Mouse (Mus musculus): Measurements from ENCODE around the gene Bckdhb. TPM values are rescaled to one million over a fixed set of nuclear protein-coding genes. Genes with fewer than 3 reads are reported as not detected.
"Not testable (repeated sequence)": the region's sequence is repeated elsewhere in the genome, so short reads cannot be mapped to it uniquely, and the experiment has no call there.

Bckdhb gene
- total RNA-seq, 2 experiments from 2014 or later = 33.1 to 72.5 TPM

DNA sequence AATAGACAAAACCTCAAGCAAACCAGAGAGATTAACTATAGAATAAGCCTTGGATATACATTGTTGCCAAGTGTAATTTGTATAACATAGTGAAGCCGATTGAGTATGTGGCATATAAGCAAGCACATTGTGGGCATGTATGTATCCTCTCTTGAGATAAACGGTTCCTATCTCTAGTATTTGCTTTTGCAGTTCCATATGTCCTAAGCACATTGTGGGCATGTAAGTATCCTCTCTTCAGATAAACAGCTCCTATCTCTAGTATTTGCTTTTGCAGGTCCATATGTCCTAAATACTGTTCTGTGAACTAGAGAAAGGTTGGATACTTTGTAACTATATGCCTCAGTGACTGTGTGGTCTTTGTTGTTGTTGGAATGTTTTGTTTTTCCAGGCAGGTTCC is 48.5 kb downstream of the Bckdhb start:
- intact Hi-C loops (cut with DNase I) = no loop called here
- DNase-seq = no peak
- TF ChIP-seq CTCF (IDR thresholded peaks at IDR 0.05) = no peak
- Histone ChIP-seq H3K27ac (no peak overlapping the region), H3K4me3 (no peak overlapping the region)

GRCm38 (mm10) chr9:83975811-83976210 is 50.9 kb downstream of the Bckdhb start:
- intact Hi-C loops (cut with DNase I) = no loop called here
- no peak overlapping the region for H3K27ac ChIP-seq
- DNase-seq = no peak
- no peak overlapping the region for H3K4me3 ChIP-seq
- TF ChIP-seq CTCF (IDR thresholded peaks at IDR 0.05) = no peak

GRCm38 (mm10) chr9:83981234-83981633 is 56.3 kb downstream of the Bckdhb start:
- Histone ChIP-seq H3K4me3 (no peak overlapping the region), H3K27ac (no peak overlapping the region)
- no peak for DNase-seq
- intact Hi-C loops (cut with DNase I) = no loop called here
- TF ChIP-seq CTCF (IDR thresholded peaks at IDR 0.05) = no peak

- no peak overlapping the region for H3K4me3 ChIP-seq
- no peak for TF ChIP-seq CTCF (IDR thresholded peaks at IDR 0.05)
- intact Hi-C loops (cut with DNase I) = no loop called here
- H3K27ac ChIP-seq = no peak overlapping the region
- DNase-seq = no peak
Measured at GRCm38 (mm10) chr9:84008961-84009360, 84.0 kb downstream of the Bckdhb start.

GRCm38 (mm10) chr9:84011146-84011545 is 86.2 kb downstream of the Bckdhb start:
- TF ChIP-seq CTCF (IDR thresholded peaks at IDR 0.05) = no peak
- DNase-seq = no peak
- intact Hi-C loops (cut with DNase I) = no loop called here
- no peak overlapping the region for H3K27ac ChIP-seq
- no peak overlapping the region for H3K4me3 ChIP-seq

DNA sequence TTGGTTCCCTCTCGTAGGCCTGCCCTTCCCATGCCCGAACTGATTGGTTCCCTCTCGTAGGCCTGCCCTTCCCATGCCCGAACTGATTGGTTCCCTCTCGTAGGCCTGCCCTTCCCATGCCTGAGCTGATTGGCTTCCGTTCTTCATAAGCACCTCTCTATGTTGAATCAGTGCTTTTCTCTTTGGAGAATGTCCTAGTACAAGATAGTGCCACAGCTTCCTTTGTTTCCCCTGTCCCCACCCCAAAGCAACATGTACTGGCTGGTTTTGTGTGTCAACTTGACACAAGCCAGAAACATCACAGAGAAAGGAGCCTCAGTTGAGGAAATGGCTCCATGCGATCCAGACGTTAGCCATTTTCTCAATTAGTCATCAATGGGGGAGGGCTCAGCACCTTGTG is 93.2 kb downstream of the Bckdhb start:
- H3K27ac ChIP-seq; DNase-seq; intact Hi-C loops (cut with DNase I); H3K4me3 ChIP-seq: not testable (repeated sequence)

- Histone ChIP-seq H3K27ac (no peak overlapping the region), H3K4me3 (no peak overlapping the region)
- peak; percentile 68 for TF ChIP-seq CTCF (IDR thresholded peaks at IDR 0.05)
- DNase-seq = no peak
- intact Hi-C loops (cut with DNase I) = loop anchor here (10.0 kb wide), 1 partner anchor 225 kb away; no protein-coding TSS in a partner anchor
Measured at GRCm38 (mm10) chr9:84019627-84020026, 94.7 kb downstream of the Bckdhb start.

DNA sequence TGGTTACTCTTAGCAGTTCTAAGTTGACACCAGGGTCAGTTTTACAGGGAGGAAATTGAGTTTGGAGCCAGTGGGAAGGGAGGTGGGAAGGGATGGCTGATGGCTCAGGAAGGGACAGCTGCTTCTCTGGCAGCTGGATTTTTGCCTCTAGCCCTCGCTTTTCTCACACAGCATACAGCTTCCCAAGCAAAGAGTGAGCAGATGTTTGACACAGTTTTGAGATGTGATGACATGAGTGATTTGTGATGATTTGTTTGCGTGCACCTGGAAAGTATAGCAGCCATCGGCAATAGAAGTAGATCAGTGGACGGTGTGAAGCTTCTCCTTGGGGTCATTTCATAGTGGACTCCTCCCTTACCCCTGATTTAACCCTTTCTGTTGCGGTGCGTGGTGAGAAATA is 96.2 kb downstream of the Bckdhb start:
- DNase-seq = no peak
- Histone ChIP-seq H3K4me3 (no peak overlapping the region), H3K27ac (no peak overlapping the region)
- no peak for TF ChIP-seq CTCF (IDR thresholded peaks at IDR 0.05)
- intact Hi-C loops (cut with DNase I) = loop anchor here (10.0 kb wide), 1 partner anchor 224 kb away; no protein-coding TSS in a partner anchor

DNA sequence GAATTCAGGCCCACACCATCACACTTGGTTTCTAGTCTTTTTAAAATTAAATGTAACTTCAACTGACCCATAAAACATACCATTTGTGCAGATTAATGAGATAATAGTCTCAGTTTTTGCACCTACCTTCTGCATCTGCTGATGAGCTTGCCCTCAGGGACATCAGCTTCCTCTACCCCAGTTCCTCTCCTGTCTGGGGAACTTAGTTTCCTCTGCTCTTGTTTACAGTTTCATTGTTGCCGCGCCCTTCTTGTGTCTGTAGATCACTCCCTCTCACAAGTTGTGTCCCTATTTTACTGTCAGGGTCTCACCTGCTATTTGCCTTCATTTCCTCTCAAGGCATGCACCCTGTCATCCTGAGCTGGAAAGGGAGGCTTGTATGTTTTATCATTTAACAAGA is 103.2 kb downstream of the Bckdhb start:
- Histone ChIP-seq H3K4me3 (no peak overlapping the region), H3K27ac (no peak overlapping the region)
- intact Hi-C loops (cut with DNase I) = loop anchor here (10.0 kb wide), 1 partner anchor 217 kb away; no protein-coding TSS in a partner anchor
- no peak for DNase-seq
- TF ChIP-seq CTCF (IDR thresholded peaks at IDR 0.05) = no peak

GRCm38 (mm10) chr9:84030691-84031290 is 105.8 kb downstream of the Bckdhb start:
- Histone ChIP-seq H3K27ac (no peak overlapping the region), H3K4me3 (no peak overlapping the region)
- DNase-seq = no peak
- no peak for TF ChIP-seq CTCF (IDR thresholded peaks at IDR 0.05)
- intact Hi-C loops (cut with DNase I) = no loop called here

DNA sequence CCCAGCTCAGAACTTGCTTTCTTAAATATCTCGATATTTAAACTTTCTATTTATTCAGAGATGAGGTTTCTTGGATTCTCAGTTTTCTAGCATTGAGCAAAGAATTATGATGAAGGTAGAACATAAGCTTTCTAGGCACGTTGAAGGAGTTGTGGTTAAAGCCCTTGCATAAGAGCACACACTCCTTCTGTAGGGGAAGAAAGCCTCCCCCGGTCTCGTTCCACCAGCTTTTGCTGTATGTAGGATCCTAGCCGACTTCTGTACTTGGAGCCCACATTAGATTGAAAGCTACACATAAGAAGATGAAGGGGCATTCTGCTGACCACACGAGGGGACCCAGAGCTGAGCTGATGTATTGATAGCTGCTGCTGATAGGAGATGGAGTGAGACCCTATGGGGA is 106.5 kb downstream of the Bckdhb start:
- intact Hi-C loops (cut with DNase I) = no loop called here
- H3K4me3 ChIP-seq = no peak overlapping the region
- no peak overlapping the region for H3K27ac ChIP-seq
- no peak for DNase-seq
- TF ChIP-seq CTCF (IDR thresholded peaks at IDR 0.05) = no peak

DNA sequence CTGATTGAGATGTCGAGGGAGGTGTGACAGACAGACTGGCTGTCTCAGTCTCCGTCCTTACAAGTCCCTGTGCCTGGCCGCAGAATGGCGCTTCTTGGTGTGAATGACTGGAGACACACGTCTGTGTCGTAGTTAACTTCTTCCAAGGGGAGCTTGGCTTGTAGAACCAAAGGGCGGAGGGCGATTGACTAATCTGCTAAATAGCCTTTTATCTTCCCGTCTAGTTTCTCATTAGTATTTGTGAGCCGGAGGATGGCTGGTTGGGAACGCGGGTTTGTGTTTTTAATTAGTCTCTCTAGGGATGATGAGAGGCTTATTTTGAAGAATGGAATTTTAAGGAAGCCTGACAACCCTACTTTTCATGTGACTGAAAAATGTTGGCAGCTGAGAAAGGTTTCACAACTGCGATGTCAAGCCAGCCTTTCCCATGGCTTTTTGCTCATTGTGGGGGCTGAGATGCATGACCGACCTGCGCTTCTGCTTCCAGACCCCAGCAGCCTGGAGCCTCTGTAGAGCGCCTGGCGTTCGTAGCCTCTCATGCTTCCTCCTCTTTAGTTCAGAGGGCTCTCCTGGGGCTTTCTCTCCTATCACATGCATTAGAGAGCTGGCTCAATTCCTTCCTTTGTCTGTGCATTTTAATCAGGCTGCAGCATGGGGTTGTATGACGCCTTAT is 107.9 kb downstream of the Bckdhb start:
- H3K4me3 ChIP-seq = peak overlapping the region; percentile 45
- TF ChIP-seq CTCF (IDR thresholded peaks at IDR 0.05) = no peak
- peak overlapping the region; percentile 49; the same call in 1 of the 2 replicates for H3K27ac ChIP-seq
- DNase-seq = peak; percentile 33
- intact Hi-C loops (cut with DNase I) = no loop called here

DNA sequence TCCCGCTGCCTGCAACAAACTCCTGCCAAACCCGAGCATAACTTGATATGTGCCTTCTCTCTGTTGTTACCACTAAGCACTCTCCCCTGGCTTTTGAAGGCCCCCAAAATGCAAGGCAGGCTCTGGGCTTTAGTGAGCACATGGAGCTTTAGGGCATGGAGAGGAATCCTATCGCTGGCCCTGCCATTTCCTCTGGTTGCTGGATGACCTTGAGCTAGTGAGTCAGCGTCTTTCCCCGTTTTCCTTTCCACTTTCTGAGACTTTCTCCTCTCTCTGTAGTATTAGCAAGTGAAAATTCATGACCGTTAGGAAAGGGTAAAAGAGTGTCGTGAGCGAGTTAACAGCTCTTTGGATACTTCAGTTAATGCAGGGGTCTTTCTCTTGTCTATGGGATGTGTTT is 111.1 kb downstream of the Bckdhb start:
- intact Hi-C loops (cut with DNase I) = no loop called here
- no peak for TF ChIP-seq CTCF (IDR thresholded peaks at IDR 0.05)
- no peak for DNase-seq
- no peak overlapping the region for H3K27ac ChIP-seq
- H3K4me3 ChIP-seq = no peak overlapping the region

DNA sequence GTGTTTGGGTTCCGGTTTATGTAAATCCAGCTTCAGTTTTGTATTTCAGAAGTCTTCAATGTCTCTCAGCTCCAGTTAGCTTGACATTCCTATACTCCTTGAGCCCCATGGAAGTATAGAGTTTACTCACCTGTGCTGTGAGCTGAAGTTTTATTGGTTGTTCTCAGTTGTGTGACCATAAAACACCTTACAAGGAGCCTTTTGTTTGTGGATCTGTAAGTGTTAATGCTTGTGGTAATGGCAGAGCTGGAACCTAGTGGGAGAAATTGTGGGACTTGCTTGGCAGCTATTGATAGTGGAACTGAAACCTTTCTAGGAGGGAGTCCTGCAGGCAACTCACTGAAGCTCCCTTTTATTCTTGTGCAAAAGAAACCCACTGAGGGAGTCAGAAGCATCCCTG is 112.3 kb downstream of the Bckdhb start:
- no peak for DNase-seq
- Histone ChIP-seq H3K27ac (no peak overlapping the region), H3K4me3 (no peak overlapping the region)
- intact Hi-C loops (cut with DNase I) = no loop called here
- TF ChIP-seq CTCF (IDR thresholded peaks at IDR 0.05) = no peak

All from gastrocnemius, adult 2 months (tissue).